Mouse (Mus musculus): ENCODE results near the gene Aff1.

GRCm38 (mm10) chr5:103783086-103783668 is 91.0 kb downstream of the Aff1 start:
- TF ChIP-seq CTCF (IDR thresholded peaks at IDR 0.05; ENCODE audit: extremely low read depth, insufficient read depth, insufficient read length, insufficient replicate concordance) (no peak), POLR2A (IDR thresholded peaks at IDR 0.05; ENCODE audit: low read depth, low read length) (no peak)

Data from spleen, adult 2 months (tissue).